Mouse (Mus musculus): ENCODE results near the gene Gm49340. TPM values are rescaled to one million over a fixed set of nuclear protein-coding genes. Genes with fewer than 3 reads are reported as not detected.

The Gm49340 gene
- total RNA-seq, 2 experiments from 2014 or later, result not detected

Other genes with a start within 250 kb of the Gm49340 start
- gene Itgae, start 239.2 kb upstream of the Gm49340 start, total RNA-seq (2021), result under 1 TPM; 0.50 to 0.59 TPM
- gene Haspin, start 191.4 kb upstream of the Gm49340 start, total RNA-seq (2021), result under 1 TPM; 0.93 to 0.95 TPM
- gene P2rx5, start 169.3 kb upstream of the Gm49340 start, total RNA-seq (2021), result 1 to 10 TPM; 5.1 to 6.5 TPM
- 10 to 100 TPM; 83.0 to 85.0 TPM for gene Emc6, start 152.7 kb upstream of the Gm49340 start, total RNA-seq (2021)
- gene Tax1bp3, start 152.7 kb upstream of the Gm49340 start, total RNA-seq (2021), result 10 to 100 TPM; 74.5 to 79.4 TPM
- 10 to 100 TPM; 14.3 to 16.8 TPM for gene Ctns, start 130.7 kb upstream of the Gm49340 start, total RNA-seq (2021)
- 10 to 100 TPM in 1 of 2 experiments, 1 to 10 TPM in 1; 8.8 to 13.2 TPM for gene Shpk, start 130.3 kb upstream of the Gm49340 start, total RNA-seq (2021)
- gene Trpv1, start 95.4 kb upstream of the Gm49340 start, total RNA-seq (2021), result under 1 TPM; 0.13 to 0.36 TPM
- under 1 TPM; 0.07 to 0.20 TPM for gene Trpv3, start 62.4 kb upstream of the Gm49340 start, total RNA-seq (2021)
- gene Aspa, start 145 bp upstream of the Gm49340 start, total RNA-seq (2021), result 10 to 100 TPM; 10.5 to 10.8 TPM
- 1 to 10 TPM; 1.0 to 1.1 TPM for gene Spata22, start within 50 bp of the Gm49340 start, total RNA-seq (2021)
- under 1 TPM in 1 of 2 experiments, not detected in 1; 0.26 TPM for gene Olfr20, start 21.0 kb downstream of the Gm49340 start, total RNA-seq (2021)
- gene Olfr376, start 41.5 kb downstream of the Gm49340 start, total RNA-seq (2021), result not detected
- not detected for gene Olfr1, start 69.9 kb downstream of the Gm49340 start, total RNA-seq (2021)
- gene Olfr378, start 98.7 kb downstream of the Gm49340 start, total RNA-seq (2021), result not detected
- not detected for gene Olfr380, start 127.8 kb downstream of the Gm49340 start, total RNA-seq (2021)
- not detected for gene Olfr381, start 161.9 kb downstream of the Gm49340 start, total RNA-seq (2021)
- not detected for gene Olfr382, start 187.5 kb downstream of the Gm49340 start, total RNA-seq (2021)